Mouse (Mus musculus) limb, embryonic 15.5 days (tissue): ENCODE data around the gene Zdhhc8. TPM values are rescaled to one million over a fixed set of nuclear protein-coding genes. Genes with fewer than 3 reads are reported as not detected.

Experiments used
- microRNA counts: library from miRNA; unstranded; fragments of <30 nt; microRNA quantifications from one replicate; lab custom pipeline; 2016
- microRNA-seq: library from miRNA; unstranded; fragments of <30 nt; microRNA quantifications from one replicate; pipeline ENCODE4, GENCODE M21; 2016
- polyA plus RNA-seq: library from polyadenylated mRNA; unstranded; fragments of >200 nt; fragmentation: Nextera tagmentation; extraction: Ambion mirVana; gene quantifications from 2 replicates; pipeline ENCODE4 v1.2.1, GENCODE M21; 2015

The Zdhhc8 gene
- polyA plus RNA-seq, 1 experiment from 2014 or later = 20.0 TPM

MicroRNA genes within 50 kb of the gene (microRNA counts, 519-probe panel; counts per million panel counts)
- 1,518 counts per million, percentile 16 among the panel's probes with 10 or more counts for microRNA mmu-miR-1306 (lab: Ali Mortazavi, UCI)

Small RNA genes within 50 kb of the gene (microRNA-seq; reads per million reads assigned to microRNA genes)
- 0.82 reads per million for gene Gm24572
- gene Mir1306 = 161 reads per million, percentile 55 among the genes with 10 or more reads in this experiment

Other genes with a start within 250 kb of the Zdhhc8 start
- gene Dgcr6, start 182.3 kb downstream of the Zdhhc8 start, polyA plus RNA-seq = 108 and 114 TPM in 2 replicates
- 10.9 and 11.8 TPM in 2 replicates for gene Prodh, start 144.9 kb downstream of the Zdhhc8 start, polyA plus RNA-seq
- gene Rtn4r, start 107.5 kb downstream of the Zdhhc8 start, polyA plus RNA-seq = 7.0 and 7.9 TPM in 2 replicates
- gene Ccdc188, start 17.3 kb downstream of the Zdhhc8 start, polyA plus RNA-seq = not detected in 2 replicates
- 103 and 110 TPM in 2 replicates for gene Trmt2a, start 13.5 kb upstream of the Zdhhc8 start, polyA plus RNA-seq
- 431 and 446 TPM in 2 replicates for gene Ranbp1, start 13.6 kb upstream of the Zdhhc8 start, polyA plus RNA-seq
- 0.87 TPM in 1 of 2 replicates, not detected in the other for gene Gm49776, start 23.2 kb upstream of the Zdhhc8 start, polyA plus RNA-seq
- gene Dgcr8, start 54.1 kb upstream of the Zdhhc8 start, polyA plus RNA-seq = 28.7 and 34.0 TPM in 2 replicates
- 29.6 and 33.3 TPM in 2 replicates for gene Tango2, start 113.0 kb upstream of the Zdhhc8 start, polyA plus RNA-seq
- gene Arvcf, start 113.0 kb upstream of the Zdhhc8 start, polyA plus RNA-seq = 25.3 and 25.8 TPM in 2 replicates
- 16.5 and 16.8 TPM in 2 replicates for gene Txnrd2, start 191.2 kb upstream of the Zdhhc8 start, polyA plus RNA-seq
- gene Comt, start 191.7 kb upstream of the Zdhhc8 start, polyA plus RNA-seq = 119 and 127 TPM in 2 replicates